8 mouse cellular contexts compared by ENCODE assay signal in genomic region chr4:124276741-124277455, GRCm38 (mm10).
DNase-seq lines count a peak whose midpoint lies in the region; ATAC-seq and TF ChIP-seq lines count a peak whose summit lies in the region.

No protein-coding gene starts in this region.

- DNase-seq in layer of hippocampus, adult 11-12 months (ENCODE audit: low spot score): peak; percentile 58
- DNase-seq in layer of hippocampus, adult 9-10 months (ENCODE audit: low spot score): no peak
- DNase-seq in embryonic facial prominence, embryonic 11.5 days (ENCODE audit: low spot score): peak; percentile 67
- DNase-seq in liver, embryonic 14.5 days (ENCODE audit: low read depth in 3 of 3, low spot score in 3 of 3): no peak
- peak; percentile 15 for DNase-seq in stomach, postnatal 0 days (ENCODE audit: low spot score)
- no peak for DNase-seq in testis, postnatal 14 days (ENCODE audit: low spot score)

- no peak for TF ChIP-seq CTCF in liver, embryonic 14.5 days (IDR thresholded peaks at IDR 0.05; ENCODE audit: low read depth)
- no peak for TF ChIP-seq CTCF in stomach, postnatal 0 days (IDR thresholded peaks at IDR 0.05; ENCODE audit: low read depth)

- H3K36me3 ChIP-seq in embryonic facial prominence, embryonic 11.5 days (replicated peaks; ENCODE audit: control insufficient read depth, insufficient read depth, low read depth, low read length): no peaks in the 10 kb centered on the region
- no peaks in the 10 kb centered on the region for H3K36me3 ChIP-seq in hindbrain, embryonic 12.5 days
- H3K36me3 ChIP-seq in liver, embryonic 14.5 days (replicated peaks; ENCODE audit: control insufficient read depth, insufficient read depth, low read depth): no peaks in the 10 kb centered on the region
- no peaks in the 10 kb centered on the region for H3K36me3 ChIP-seq in stomach, postnatal 0 days (ENCODE audit: control insufficient read depth, insufficient read depth, low read length)

- peak overlapping the region; percentile 76 for H3K9ac ChIP-seq in embryonic facial prominence, embryonic 11.5 days (replicated peaks; ENCODE audit: low read length)
- H3K9ac ChIP-seq in hindbrain, embryonic 12.5 days: peak overlapping the region; percentile 55
- H3K9ac ChIP-seq in liver, embryonic 14.5 days (replicated peaks): no peak overlapping the region
- H3K9ac ChIP-seq in stomach, postnatal 0 days (ENCODE audit: low read length): no peak overlapping the region

- no peak for TF ChIP-seq EP300 in liver, embryonic 14.5 days (IDR thresholded peaks at IDR 0.05; ENCODE audit: low read depth)
- TF ChIP-seq EP300 in stomach, postnatal 0 days (optimal IDR thresholded peaks at IDR 0.05): no peak

- ATAC-seq in embryonic facial prominence, embryonic 11.5 days (replicated peaks; ENCODE audit: insufficient number of reproducible peaks, low FRiP score, low TSS enrichment, low read depth): peak; percentile 79
- peak; percentile 81 for ATAC-seq in hindbrain, embryonic 12.5 days (ENCODE audit: low FRiP score)
- no peak for ATAC-seq in liver, embryonic 14.5 days (ENCODE audit: insufficient read depth)
- no peak for ATAC-seq in stomach, postnatal 0 days (ENCODE audit: low FRiP score, low TSS enrichment)
- no peak for ATAC-seq in monocyte, adult 5-6 weeks (replicated peaks; ENCODE audit: insufficient number of reproducible peaks, low FRiP score, low TSS enrichment, poor library complexity, severe bottlenecking)

- peak overlapping the region; percentile 79 for H3K4me2 ChIP-seq in embryonic facial prominence, embryonic 11.5 days (ENCODE audit: low read depth, low read length)
- peak overlapping the region; percentile 82 for H3K4me2 ChIP-seq in hindbrain, embryonic 12.5 days (replicated peaks)
- peak overlapping the region; percentile 37 for H3K4me2 ChIP-seq in liver, embryonic 14.5 days (ENCODE audit: low read depth)
- peak overlapping the region; percentile 64 for H3K4me2 ChIP-seq in stomach, postnatal 0 days (replicated peaks; ENCODE audit: low read depth)

- no peaks in the 10 kb centered on the region; the same call in 1 of the 2 replicates for H3K4me1 ChIP-seq in embryonic facial prominence, embryonic 11.5 days (ENCODE audit: control insufficient read depth, insufficient read depth, low read length)
- peaks cover 28% of the 10 kb centered on the region for H3K4me1 ChIP-seq in hindbrain, embryonic 12.5 days
- H3K4me1 ChIP-seq in liver, embryonic 14.5 days (replicated peaks; ENCODE audit: control insufficient read depth in 2 of 2, insufficient read depth in 2 of 2, low read length in 1 of 2): no peaks in the 10 kb centered on the region
- H3K4me1 ChIP-seq in stomach, postnatal 0 days (replicated peaks; ENCODE audit: control insufficient read depth, insufficient read depth): 0 out of 2 replicates have a peak, but pooled peaks cover 5% of the 10 kb centered on the region

- H3K9me3 ChIP-seq in embryonic facial prominence, embryonic 11.5 days (replicated peaks; ENCODE audit: control insufficient read depth, low read length): no peaks in the 10 kb centered on the region
- H3K9me3 ChIP-seq in hindbrain, embryonic 12.5 days (replicated peaks): no peaks in the 10 kb centered on the region
- no peaks in the 10 kb centered on the region for H3K9me3 ChIP-seq in liver, embryonic 14.5 days (ENCODE audit: control insufficient read depth, low read length)
- no peaks in the 10 kb centered on the region for H3K9me3 ChIP-seq in stomach, postnatal 0 days (ENCODE audit: control insufficient read depth, low read length)

- peak overlapping the region; percentile 40 for H3K4me3 ChIP-seq in embryonic facial prominence, embryonic 11.5 days (ENCODE audit: low read depth, low read length)
- H3K4me3 ChIP-seq in hindbrain, embryonic 12.5 days: peak overlapping the region; percentile 31
- H3K4me3 ChIP-seq in liver, embryonic 14.5 days (ENCODE audit: insufficient read depth in 1 of 2, low read depth in 2 of 2, low read length in 2 of 2): peak overlapping the region; percentile 0 to 21; a peak in 3 of 4 replicates
- H3K4me3 ChIP-seq in stomach, postnatal 0 days (ENCODE audit: low read depth, low read length): peak overlapping the region; percentile 34

- no peaks in the 10 kb centered on the region for H3K27me3 ChIP-seq in embryonic facial prominence, embryonic 11.5 days (ENCODE audit: control insufficient read depth, insufficient read depth, low read length)
- H3K27me3 ChIP-seq in hindbrain, embryonic 12.5 days: peaks cover 15% of the 10 kb centered on the region
- H3K27me3 ChIP-seq in liver, embryonic 14.5 days (ENCODE audit: control insufficient read depth, insufficient read depth, low read length): peaks cover 20% of the 10 kb centered on the region
- no peaks in the 10 kb centered on the region; the same call in 1 of the 2 replicates for H3K27me3 ChIP-seq in stomach, postnatal 0 days (ENCODE audit: control insufficient read depth, insufficient read depth, low read length)

- WGBS in embryonic facial prominence, embryonic 11.5 days: 6% methylated on average over 21 of the region's 21 CpGs
- 5% methylated on average over 21 of the region's 21 CpGs for WGBS in hindbrain, embryonic 12.5 days
- WGBS in liver, embryonic 14.5 days (ENCODE audit: insufficient replicate concordance): 8% methylated on average over 21 of the region's 21 CpGs
- WGBS in stomach, postnatal 0 days: 4% methylated on average over 21 of the region's 21 CpGs

- peak overlapping the region; percentile 35 for H3K27ac ChIP-seq in embryonic facial prominence, embryonic 11.5 days (replicated peaks; ENCODE audit: low read depth, low read length)
- H3K27ac ChIP-seq in hindbrain, embryonic 12.5 days: peak overlapping the region; percentile 82
- no peak overlapping the region for H3K27ac ChIP-seq in liver, embryonic 14.5 days
- no peak overlapping the region for H3K27ac ChIP-seq in stomach, postnatal 0 days (replicated peaks)

Comparison
In these comparisons a context has a peak if more than half of its experiments do, and no peak if none do; other contexts are left out.
1. DNase-seq: peak in layer of hippocampus, adult 11-12 months (single experiment), embryonic facial prominence, embryonic 11.5 days (single experiment) and stomach, postnatal 0 days (single experiment); none in layer of hippocampus, adult 9-10 months (single experiment), liver, embryonic 14.5 days (0 of 3) and testis, postnatal 14 days (single experiment).
2. ATAC-seq: peak in embryonic facial prominence, embryonic 11.5 days (single experiment) and hindbrain, embryonic 12.5 days (single experiment); none in liver, embryonic 14.5 days (single experiment), stomach, postnatal 0 days (single experiment) and monocyte, adult 5-6 weeks (single experiment).
3. H3K27ac ChIP-seq: peak in embryonic facial prominence, embryonic 11.5 days (single experiment) and hindbrain, embryonic 12.5 days (single experiment); none in liver, embryonic 14.5 days (single experiment) and stomach, postnatal 0 days (single experiment).
4. H3K9ac ChIP-seq: peak in embryonic facial prominence, embryonic 11.5 days (single experiment) and hindbrain, embryonic 12.5 days (single experiment); none in liver, embryonic 14.5 days (single experiment) and stomach, postnatal 0 days (single experiment).
5. Peak in every context shown above with its lines, with median percentiles within 50 percentile points of each other: H3K4me2 ChIP-seq and H3K4me3 ChIP-seq.